Mouse (Mus musculus): ENCODE results near the gene Hoxb2.

GRCm38 (mm10) chr11:96351831-96352230, 1.5 kb downstream of the Hoxb2 start:
- TF ChIP-seq POLR2A (IDR thresholded peaks at IDR 0.05; ENCODE audit: control insufficient read depth, extremely low read depth, insufficient read depth, low read length, poor library complexity) (no peak), CTCF (IDR thresholded peaks at IDR 0.05; ENCODE audit: borderline replicate concordance, control insufficient read depth, extremely low read depth, insufficient read depth, low read length, poor library complexity) (no peak)

All from thymus, adult 2 months (tissue).